Mouse (Mus musculus): Measurements from ENCODE around the gene Ankrd55.

GRCm38 (mm10) chr13:112365303-112365702, 77.1 kb downstream of the Ankrd55 start:
- TF ChIP-seq CTCF (IDR thresholded peaks at IDR 0.05; ENCODE audit: control insufficient read depth, insufficient read depth, insufficient replicate concordance, low read depth, low read length), result no peak
- no peak for TF ChIP-seq POLR2A (IDR thresholded peaks at IDR 0.05; ENCODE audit: control insufficient read depth, low read depth, low read length)

Measured in testis, adult 2 months (tissue).